Mouse (Mus musculus) midbrain, embryonic 11.5 days (tissue): ENCODE measurements around the gene Sfmbt1. TPM values are rescaled to one million over a fixed set of nuclear protein-coding genes. Genes with fewer than 3 reads are reported as not detected.
"Not testable (repeated sequence)": the region's sequence is repeated elsewhere in the genome, so short reads cannot be mapped to it uniquely, and the experiment has no call there.

Experiments used
- ATAC-seq: fragments of 200-750 bp; cut with Nextera tagmentation; 2 replicates; pipeline ENCODE4 v1.8.0; 2017; ENCODE audit warnings: moderate TSS enrichment, moderate library complexity; ENCODE audit not compliant: low FRiP score
- DNase-seq: peaks from one replicate; pipeline ENCODE4 v3.0.0; 2015; ENCODE audit warnings: low spot score; ENCODE audit errors: missing footprints
- H3K27ac ChIP-seq: fragments of 300-500 bp; sonication (generic); 2 replicates; pipeline ENCODE4 v1.5.1; 2014; ENCODE audit warnings: low read depth, low read length
- H3K27me3 ChIP-seq: fragments of 300-500 bp; sonication (generic); 2 replicates; pipeline ENCODE4 v1.6.1; 2014; ENCODE audit warnings: mild to moderate bottlenecking, low read length, moderate library complexity, mixed read lengths; ENCODE audit not compliant: control insufficient read depth, insufficient read depth
- H3K36me3 ChIP-seq: fragments of 300-500 bp; sonication (generic); 2 replicates; pipeline ENCODE4 v1.6.1; 2014; ENCODE audit warnings: mild to moderate bottlenecking, low read length, moderate library complexity, mixed read lengths; ENCODE audit not compliant: control insufficient read depth, insufficient read depth
- H3K4me1 ChIP-seq: fragments of 300-500 bp; sonication (generic); 2 replicates; pipeline ENCODE4 v1.6.1; 2014; ENCODE audit warnings: low read length; ENCODE audit not compliant: control insufficient read depth, insufficient read depth
- H3K4me2 ChIP-seq: fragments of 300-500 bp; sonication (generic); 2 replicates; pipeline ENCODE4 v1.6.1; 2014; ENCODE audit warnings: mild to moderate bottlenecking, moderate library complexity
- H3K4me3 ChIP-seq: fragments of 300-500 bp; sonication (generic); 2 replicates; pipeline ENCODE4 v1.5.1; 2014; ENCODE audit warnings: low read depth, low read length
- H3K9ac ChIP-seq: fragments of 300-500 bp; sonication (generic); 2 replicates; pipeline ENCODE4 v1.6.1; 2014; ENCODE audit warnings: low read length
- H3K9me3 ChIP-seq: fragments of 300-500 bp; sonication (generic); 2 replicates; pipeline ENCODE4 v1.6.1; 2016; ENCODE audit warnings: low read length; ENCODE audit not compliant: control insufficient read depth
- WGBS: fragments of 180-500 bp; shearing (Covaris S2); extraction: QIAGEN DNeasy Blood & Tissue Kit; methylation state at CpG from one replicate; pipeline ENCODE4 v1.1.7; 2014; 5-methylcytosine and 5-hydroxymethylcytosine counted together
- polyA plus RNA-seq: library from polyadenylated mRNA; unstranded; fragments of >200 nt; fragmentation: Nextera tagmentation; extraction: Ambion mirVana; gene quantifications from 2 replicates; pipeline ENCODE4 v1.2.1, GENCODE M21; 2014

Sfmbt1 gene
- polyA plus RNA-seq, 1 experiment from 2014 or later: 24.5 TPM

DNA sequence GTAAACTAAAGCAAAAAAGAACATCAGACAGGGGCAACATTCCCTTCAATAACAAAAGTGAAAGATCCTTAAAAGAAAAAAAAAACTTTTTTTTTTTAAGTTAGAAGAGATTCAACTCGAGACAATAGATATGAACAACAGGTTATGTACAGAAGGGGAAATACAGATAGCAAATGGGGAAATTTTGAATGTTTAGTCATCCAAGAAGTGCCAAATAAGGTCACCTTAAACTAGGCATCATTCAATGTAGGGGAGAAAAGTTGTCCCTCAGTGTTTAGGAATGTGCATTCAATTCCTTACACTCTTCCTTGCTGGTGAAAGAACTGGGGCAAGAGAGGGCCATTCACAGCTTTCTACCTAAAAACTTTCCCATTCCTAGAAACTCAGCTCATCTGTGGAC, 880 bp upstream of the Sfmbt1 start:
- Histone ChIP-seq H3K4me1 (peaks cover 4% of the 10 kb centered on the region), H3K4me2 (no peak overlapping the region), H3K27me3 (peaks cover 8% of the 10 kb centered on the region), H3K27ac (no peak overlapping the region), H3K9ac (no peak overlapping the region), H3K4me3 (no peak overlapping the region), H3K9me3 (no peaks in the 10 kb centered on the region), H3K36me3 (no peaks in the 10 kb centered on the region)
- DNase-seq: no peak
- 85% methylated on average over 1 of the region's 1 CpGs for WGBS
- no peak for ATAC-seq

DNA sequence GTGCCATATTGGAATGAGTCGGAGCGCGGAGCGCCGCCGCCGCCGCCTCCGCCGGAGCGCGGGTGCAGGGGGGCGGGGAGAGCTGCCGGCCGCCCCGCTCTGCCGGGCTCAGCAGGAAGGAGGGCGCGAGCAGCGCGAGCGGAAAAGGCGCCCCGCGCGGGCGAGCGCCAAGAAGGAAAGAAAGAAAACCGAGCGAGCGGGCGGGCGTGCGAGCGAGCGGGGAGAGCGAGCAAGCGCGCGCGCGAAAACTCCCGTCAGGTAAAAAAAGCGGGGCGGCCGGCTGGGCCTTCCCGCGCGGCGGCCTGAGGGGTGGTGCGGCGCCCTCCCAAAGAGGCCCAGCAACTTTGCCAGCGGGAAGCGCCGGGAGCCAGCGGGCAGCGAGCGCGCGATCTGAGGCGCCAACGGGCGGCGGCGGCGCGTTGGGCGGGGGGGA, 985 bp downstream of the Sfmbt1 start:
- no peaks in the 10 kb centered on the region for H3K36me3 ChIP-seq
- H3K9ac ChIP-seq: peak overlapping the region; percentile 96
- 0% methylated on average over 42 of the region's 68 CpGs for WGBS
- H3K27me3 ChIP-seq: peaks cover 8% of the 10 kb centered on the region
- peak overlapping the region; percentile 94 for H3K27ac ChIP-seq
- H3K4me1 ChIP-seq: peaks cover 4% of the 10 kb centered on the region
- ATAC-seq: peak; percentile 85
- H3K4me3 ChIP-seq: peak overlapping the region; percentile 89
- no peaks in the 10 kb centered on the region for H3K9me3 ChIP-seq
- no peak for DNase-seq
- peak overlapping the region; percentile 78 for H3K4me2 ChIP-seq

DNA sequence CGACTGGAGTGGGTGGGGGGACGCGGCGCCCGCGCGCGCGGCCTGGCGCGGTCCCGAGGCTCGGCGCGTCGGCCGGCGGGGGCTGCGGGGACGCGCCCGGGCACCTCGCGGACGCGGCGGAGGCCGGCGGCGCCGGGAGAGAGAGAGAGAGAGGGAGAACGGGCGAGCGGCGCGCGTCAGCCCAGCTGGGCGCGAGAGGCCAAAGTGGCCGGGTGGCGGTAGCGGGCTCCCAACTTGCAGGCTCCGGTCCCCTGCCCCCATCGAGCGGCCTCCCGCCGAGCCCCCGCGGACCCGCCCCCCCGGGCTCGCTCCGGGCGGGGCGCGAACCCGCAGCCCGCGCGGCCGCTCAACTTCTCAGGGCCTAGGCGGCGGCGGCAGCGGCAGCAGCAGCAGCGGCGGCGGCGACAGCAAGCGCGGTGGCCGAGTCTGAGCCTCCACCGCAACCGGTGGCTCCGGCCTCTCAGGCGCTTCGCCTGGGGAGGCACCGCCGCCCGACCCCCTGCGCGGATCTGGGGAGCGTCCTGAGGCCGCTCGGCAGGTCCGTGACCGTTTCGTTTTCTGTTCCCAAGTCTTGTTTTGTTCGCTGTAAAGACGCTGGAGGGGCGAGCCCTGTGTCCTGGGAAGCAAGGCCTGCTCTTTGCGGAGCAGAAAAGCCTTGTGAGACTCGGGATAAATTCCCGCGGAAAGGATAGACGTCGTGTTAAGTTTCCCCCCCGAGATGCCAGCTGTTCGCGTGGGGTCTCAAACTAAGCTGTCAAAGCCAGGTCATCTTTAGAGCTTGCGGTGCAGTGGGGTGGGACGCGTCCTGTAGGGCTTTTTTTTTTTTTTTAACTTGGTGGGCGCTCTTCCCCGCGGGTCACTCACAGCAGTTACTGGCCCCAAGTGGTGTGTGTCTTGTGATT, 1.7 kb downstream of the Sfmbt1 start:
- H3K4me2 ChIP-seq: peak overlapping the region; percentile 78
- H3K4me3 ChIP-seq: peak overlapping the region; percentile 89
- ATAC-seq: peak; percentile 60
- H3K4me1 ChIP-seq: peaks cover 4% of the 10 kb centered on the region
- peaks cover 8% of the 10 kb centered on the region for H3K27me3 ChIP-seq
- DNase-seq: peak; percentile 96
- H3K9ac ChIP-seq: peak overlapping the region; percentile 96
- no peaks in the 10 kb centered on the region for H3K9me3 ChIP-seq
- under 1% methylated on average over 81 of the region's 106 CpGs for WGBS
- peak overlapping the region; percentile 94 for H3K27ac ChIP-seq
- no peaks in the 10 kb centered on the region for H3K36me3 ChIP-seq

DNA sequence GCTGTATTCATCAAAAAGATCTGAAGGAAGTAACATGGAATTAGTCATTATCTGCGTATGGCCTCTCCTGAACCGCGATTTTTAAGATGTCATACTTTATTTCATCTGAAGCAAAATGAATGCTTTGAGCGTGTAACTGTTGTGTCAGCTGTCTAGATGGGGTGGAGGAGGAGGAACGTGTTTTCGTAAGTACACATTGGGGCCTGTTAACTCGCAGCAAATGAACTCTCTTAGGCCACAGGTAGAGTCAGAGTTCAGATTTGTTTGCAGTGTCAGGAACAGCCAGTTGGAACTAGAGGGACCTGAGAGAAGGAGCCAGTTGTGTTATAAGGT, 2.3 kb downstream of the Sfmbt1 start:
- peak overlapping the region; percentile 78 for H3K4me2 ChIP-seq
- ATAC-seq (no peak), DNase-seq (peak; percentile 91)
- peak overlapping the region; percentile 89 for H3K4me3 ChIP-seq
- H3K9ac ChIP-seq: peak overlapping the region; percentile 96
- H3K4me1 ChIP-seq: peaks cover 4% of the 10 kb centered on the region
- H3K27me3 ChIP-seq: peaks cover 8% of the 10 kb centered on the region
- no peaks in the 10 kb centered on the region for H3K36me3 ChIP-seq
- no peaks in the 10 kb centered on the region for H3K9me3 ChIP-seq
- H3K27ac ChIP-seq: no peak overlapping the region
- WGBS: 5% methylated on average over 7 of the region's 7 CpGs

DNA sequence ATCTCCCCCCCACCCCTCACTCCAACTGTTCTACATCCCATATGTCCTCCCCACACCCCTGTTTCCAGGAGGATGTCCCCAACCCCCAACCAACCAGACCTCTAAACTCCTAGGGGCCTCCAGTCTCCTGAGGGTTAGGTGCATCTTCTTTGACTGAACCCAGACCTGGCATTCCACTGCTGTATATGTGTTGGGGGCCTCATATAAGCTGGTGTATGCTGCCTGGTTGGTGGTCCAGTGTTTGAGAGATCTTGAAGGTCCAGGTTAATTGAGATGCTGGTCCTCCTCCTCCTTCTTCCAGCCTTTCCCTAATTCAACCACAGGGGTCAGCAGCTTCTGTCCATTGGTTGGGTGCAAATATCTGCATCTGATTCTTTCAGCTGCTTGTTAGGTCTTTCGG, 4.0 kb downstream of the Sfmbt1 start:
- H3K9me3 ChIP-seq, H3K4me2 ChIP-seq, ATAC-seq, H3K4me1 ChIP-seq, H3K27me3 ChIP-seq, H3K27ac ChIP-seq, H3K9ac ChIP-seq, H3K36me3 ChIP-seq, DNase-seq, H3K4me3 ChIP-seq: not testable (repeated sequence)
- WGBS: 100% methylated on average over 1 of the region's 1 CpGs

DNA sequence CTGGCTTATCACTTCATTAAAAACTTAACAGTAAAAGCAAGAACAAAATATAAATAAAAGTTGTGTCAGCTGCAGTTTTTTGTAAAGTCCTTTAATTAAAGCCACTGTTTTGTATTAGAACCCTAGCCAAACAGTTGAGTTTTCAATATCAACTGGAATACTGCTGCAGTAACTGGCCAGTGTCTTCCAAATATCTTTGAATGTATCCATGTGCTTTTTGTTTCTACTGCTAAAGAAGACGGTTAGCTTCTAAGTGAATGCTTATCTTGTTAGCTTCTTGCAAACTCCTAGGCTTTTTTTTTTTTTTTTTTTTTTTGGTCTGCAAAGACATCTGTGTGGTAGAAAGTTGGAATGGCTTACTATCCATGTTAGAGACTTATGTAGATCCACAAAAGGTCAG, 4.9 kb downstream of the Sfmbt1 start:
- WGBS: 86% methylated on average over 1 of the region's 1 CpGs
- H3K4me1 ChIP-seq: peaks cover 4% of the 10 kb centered on the region
- peaks cover 6% of the 10 kb centered on the region for H3K27me3 ChIP-seq
- ATAC-seq (no peak), DNase-seq (no peak)
- no peaks in the 10 kb centered on the region for H3K9me3 ChIP-seq
- H3K36me3 ChIP-seq: no peaks in the 10 kb centered on the region
- no peak overlapping the region for H3K27ac ChIP-seq
- H3K4me3 ChIP-seq: no peak overlapping the region
- H3K9ac ChIP-seq: no peak overlapping the region
- H3K4me2 ChIP-seq: no peak overlapping the region

DNA sequence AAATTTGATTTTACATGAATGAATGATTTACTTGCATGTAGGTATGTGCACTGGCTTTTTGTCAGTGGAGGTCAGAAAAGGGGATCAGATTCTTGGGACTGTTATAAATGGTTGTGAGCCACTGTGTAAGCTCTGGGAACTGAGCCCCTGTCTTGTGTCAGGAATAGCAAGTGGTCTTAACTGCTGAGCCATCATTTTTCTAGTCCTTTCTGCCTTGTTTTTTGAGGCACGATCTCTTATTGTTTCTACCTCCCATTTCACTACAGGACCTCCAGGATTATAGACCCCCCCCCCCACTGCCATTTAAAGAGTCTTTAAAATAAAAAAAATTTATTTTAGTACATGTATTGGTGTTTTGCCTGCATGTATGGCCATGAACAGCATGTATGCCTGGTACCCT, 7.2 kb downstream of the Sfmbt1 start:
- Histone ChIP-seq H3K4me1 (peaks cover 4% of the 10 kb centered on the region), H3K27ac (no peak overlapping the region), H3K4me3 (no peak overlapping the region), H3K9me3 (no peaks in the 10 kb centered on the region), H3K4me2 (no peak overlapping the region), H3K36me3 (no peaks in the 10 kb centered on the region), H3K9ac (no peak overlapping the region), H3K27me3 (no peaks in the 10 kb centered on the region)
- DNase-seq: no peak
- ATAC-seq: no peak
- WGBS: 95% methylated on average over 1 of the region's 1 CpGs

DNA sequence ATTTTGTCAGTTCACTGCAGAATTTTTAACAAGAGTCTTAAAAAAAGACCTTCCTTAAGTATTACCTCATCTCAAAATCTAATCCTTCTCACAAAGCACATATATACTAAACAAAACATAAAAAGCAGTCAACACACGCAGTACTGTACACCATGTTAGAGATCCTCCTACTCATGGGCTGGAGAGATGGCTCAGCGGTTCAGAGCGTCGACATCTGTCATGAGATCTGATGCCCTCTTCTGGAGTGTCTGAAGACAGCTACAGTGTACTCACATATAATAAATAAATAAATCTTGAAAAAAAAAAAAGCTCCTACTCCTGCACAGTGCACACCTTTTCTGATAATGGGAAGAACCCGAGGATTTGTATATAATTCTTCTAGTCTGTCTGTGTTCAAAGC, 7.8 kb downstream of the Sfmbt1 start:
- H3K27me3 ChIP-seq: no peaks in the 10 kb centered on the region

DNA sequence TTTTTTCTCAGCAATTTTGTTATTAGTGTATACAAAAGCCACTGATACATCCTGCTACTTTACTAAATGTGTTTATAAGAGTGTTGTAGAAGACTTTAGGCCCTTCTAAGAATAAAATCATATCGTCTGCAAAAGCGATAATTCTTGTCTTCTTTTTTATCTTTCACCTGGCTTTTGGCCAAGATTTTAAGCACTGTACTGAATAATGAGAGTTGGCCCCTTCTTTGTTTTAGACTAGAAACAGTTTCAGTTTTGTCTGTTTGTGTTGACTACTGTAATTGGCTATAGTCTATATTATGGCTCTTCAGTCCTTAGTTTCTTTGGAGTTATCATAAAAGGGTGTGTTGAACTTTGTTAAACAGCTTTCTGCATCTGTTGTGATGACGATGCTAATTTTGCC, 17.2 kb downstream of the Sfmbt1 start:
- H3K4me2 ChIP-seq: no peak overlapping the region
- no peak overlapping the region for H3K9ac ChIP-seq
- H3K4me1 ChIP-seq: no peaks in the 10 kb centered on the region
- H3K36me3 ChIP-seq: no peaks in the 10 kb centered on the region
- WGBS: 94% methylated on average over 3 of the region's 3 CpGs
- H3K9me3 ChIP-seq: no peaks in the 10 kb centered on the region
- no peaks in the 10 kb centered on the region for H3K27me3 ChIP-seq
- H3K4me3 ChIP-seq: no peak overlapping the region
- DNase-seq (peak; percentile 31), ATAC-seq (no peak)
- no peak overlapping the region for H3K27ac ChIP-seq

More for the DNA sequence above, 7.8 kb downstream of the Sfmbt1 start:
- Histone ChIP-seq H3K36me3 (no peaks in the 10 kb centered on the region), H3K4me1 (no peaks in the 10 kb centered on the region), H3K9me3 (no peaks in the 10 kb centered on the region), H3K27ac (no peak overlapping the region), H3K4me3 (no peak overlapping the region), H3K9ac (no peak overlapping the region), H3K4me2 (no peak overlapping the region)
- WGBS: 86% methylated on average over 5 of the region's 5 CpGs
- ATAC-seq (no peak), DNase-seq (no peak)
